Mouse (Mus musculus): ENCODE results near the gene Gif.

- TF ChIP-seq CTCF (IDR thresholded peaks at IDR 0.05) (no peak), POLR2A (IDR thresholded peaks at IDR 0.05; ENCODE audit: insufficient read depth, low read depth, low read length) (no peak), EP300 (IDR thresholded peaks at IDR 0.05; ENCODE audit: insufficient read depth, low read depth, low read length) (no peak)
These were observed 21.4 kb upstream of the Gif start for GRCm38 (mm10) chr19:11725915-11726314.
